Mouse (Mus musculus) layer of hippocampus, adult 8-10 months (tissue): Measurements from ENCODE around the gene Cacna1d. TPM values are rescaled to one million over a fixed set of nuclear protein-coding genes. Genes with fewer than 3 reads are reported as not detected.
A peak's percentile ranks its signal among the peaks of the same experiment; 100 is the strongest.

Experiments
- DNase-seq, 2 experiments: peaks; one replicate each; pipeline ENCODE4 v3.0.0; 2022; ENCODE audit warnings: low spot score in 2 of 2
- total RNA-seq, 4 experiments: library from RNA; stranded (reverse); gene quantifications; 2 replicates each; pipeline ENCODE4 v1.2.4; 2022

The Cacna1d gene
- 10 to 100 TPM; 42.2 to 55.3 (median 50.8) TPM for total RNA-seq

DNA sequence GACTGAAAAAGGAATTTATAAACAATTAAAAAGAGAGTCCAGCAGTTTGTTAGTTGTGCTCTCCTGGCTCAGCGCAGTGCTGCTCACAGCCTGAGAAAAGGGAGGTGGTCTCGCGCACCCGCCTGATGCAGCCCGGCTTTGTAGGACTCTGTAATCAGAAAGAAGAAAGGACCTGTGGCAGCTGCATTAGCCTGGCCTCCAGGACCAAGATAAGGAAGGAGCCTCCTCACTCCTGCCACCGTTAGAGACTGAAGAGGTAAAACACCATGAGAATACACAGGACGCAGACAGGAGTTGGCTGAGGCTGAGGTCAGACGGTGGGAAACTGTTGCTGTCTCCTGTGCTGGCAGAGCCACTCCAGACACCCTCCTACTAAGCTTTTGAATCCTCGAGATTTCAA is at the start of gene Cacna1d:
Gene Cacna1d, minus strand, starts transcription at position 114 of the 400 bp plus-strand sequence.
- no peak for DNase-seq

- DNase-seq = no peak
Observed at GRCm38 (mm10) chr14:30533780-30534450, 42.7 kb upstream of the Cacna1d start.

- DNase-seq = no peak
Observed at GRCm38 (mm10) chr14:30531896-30532295, 40.6 kb upstream of the Cacna1d start.

DNA sequence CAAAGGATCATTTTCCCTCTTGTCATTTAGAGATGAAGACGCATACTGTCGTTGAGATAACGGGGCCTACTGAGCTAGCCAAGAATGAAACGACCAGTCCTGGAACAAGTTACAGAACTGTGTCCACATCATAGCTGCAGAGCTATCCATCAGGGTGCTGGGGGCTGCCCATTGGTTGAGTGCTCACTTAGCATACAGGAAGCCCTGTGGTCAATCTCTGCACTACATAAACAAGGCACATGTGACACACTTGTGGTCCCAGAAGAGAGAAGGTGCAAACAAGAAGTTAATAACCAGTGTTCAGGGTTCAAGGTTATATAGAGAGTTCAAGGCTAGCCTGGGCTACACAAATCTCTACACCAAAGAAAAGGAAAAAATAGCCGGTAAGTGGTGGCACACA is 40.2 kb upstream of the Cacna1d start:
- no peak for DNase-seq

DNA sequence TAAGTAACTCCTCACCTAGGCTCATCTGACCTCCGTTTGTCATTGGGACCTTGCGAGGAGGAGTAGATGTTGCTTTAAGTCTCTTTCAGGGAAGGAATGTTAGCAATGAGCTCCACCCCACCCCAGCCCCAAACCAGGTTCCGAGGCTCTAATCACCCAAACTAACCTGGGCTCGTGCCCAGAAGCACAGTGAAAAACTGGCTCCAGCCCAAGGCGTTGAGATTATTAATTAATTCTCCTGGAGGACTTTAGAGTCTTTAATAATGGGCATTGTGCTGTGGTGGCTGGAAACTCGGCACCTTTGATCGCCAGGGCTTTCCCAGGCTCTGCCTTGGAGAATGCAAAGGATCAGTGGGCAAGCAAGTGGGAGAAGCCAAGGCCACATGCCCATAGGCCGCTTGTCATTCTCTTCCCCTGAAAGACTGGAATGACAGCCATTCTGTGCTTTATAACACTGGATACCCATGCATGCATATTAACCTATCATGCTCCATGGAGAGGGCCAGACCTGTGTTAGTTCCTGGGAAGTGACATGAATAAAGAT is 39.5 kb upstream of the Cacna1d start:
- DNase-seq = no peak

GRCm38 (mm10) chr14:30529454-30529853 is 38.2 kb upstream of the Cacna1d start:
- DNase-seq = no peak

GRCm38 (mm10) chr14:30528961-30529360 is 37.7 kb upstream of the Cacna1d start:
- no peak for DNase-seq

- DNase-seq = no peak
Observed at GRCm38 (mm10) chr14:30528392-30528791, 37.1 kb upstream of the Cacna1d start.

- peak; percentile 43 to 47 for DNase-seq
Observed at GRCm38 (mm10) chr14:30523356-30523755, 32.1 kb upstream of the Cacna1d start.

DNA sequence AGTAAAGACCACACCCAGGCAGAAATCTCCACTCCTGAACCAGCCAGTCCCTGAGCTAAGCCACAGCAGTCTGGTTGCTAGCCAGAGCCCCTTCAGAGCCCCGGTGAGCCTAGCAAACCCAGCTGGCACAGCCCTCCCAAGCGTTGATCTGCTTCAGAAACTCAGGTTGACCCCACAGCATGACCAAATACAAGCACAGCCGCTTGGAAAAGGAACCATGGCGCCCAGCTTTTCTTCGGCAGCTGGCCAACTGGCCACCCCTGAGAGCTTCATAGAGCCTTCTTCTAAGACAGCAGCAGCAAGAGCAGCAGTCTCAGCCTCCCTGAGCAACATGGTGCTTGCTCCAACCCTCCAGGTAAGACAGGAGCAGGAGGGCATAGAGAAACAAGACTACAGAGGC is 28.1 kb upstream of the Cacna1d start:
- no peak for DNase-seq

GRCm38 (mm10) chr14:30515931-30516723 is 24.9 kb upstream of the Cacna1d start:
- DNase-seq = no peak

DNA sequence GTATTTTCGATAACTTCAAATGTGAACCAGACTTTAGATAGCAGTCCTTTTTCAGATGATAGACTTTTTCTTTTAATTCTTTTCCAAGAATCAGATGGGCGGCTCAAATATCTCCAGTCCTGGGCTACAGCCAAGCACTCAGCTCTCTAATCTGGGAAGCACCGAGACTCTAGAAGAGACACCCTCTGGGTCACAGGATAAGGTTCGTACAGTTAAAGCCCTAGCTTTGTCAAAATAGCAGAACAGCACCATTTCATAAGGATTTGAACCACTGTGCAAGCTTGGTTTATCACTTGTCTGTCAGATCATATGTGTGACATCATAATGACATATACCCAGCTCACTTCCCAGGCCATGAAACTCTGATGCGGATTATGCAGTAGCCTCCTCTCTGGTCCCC is 21.6 kb upstream of the Cacna1d start:
- no peak for DNase-seq

GRCm38 (mm10) chr14:30510214-30510763 is 19.0 kb upstream of the Cacna1d start:
- DNase-seq = no peak

DNA sequence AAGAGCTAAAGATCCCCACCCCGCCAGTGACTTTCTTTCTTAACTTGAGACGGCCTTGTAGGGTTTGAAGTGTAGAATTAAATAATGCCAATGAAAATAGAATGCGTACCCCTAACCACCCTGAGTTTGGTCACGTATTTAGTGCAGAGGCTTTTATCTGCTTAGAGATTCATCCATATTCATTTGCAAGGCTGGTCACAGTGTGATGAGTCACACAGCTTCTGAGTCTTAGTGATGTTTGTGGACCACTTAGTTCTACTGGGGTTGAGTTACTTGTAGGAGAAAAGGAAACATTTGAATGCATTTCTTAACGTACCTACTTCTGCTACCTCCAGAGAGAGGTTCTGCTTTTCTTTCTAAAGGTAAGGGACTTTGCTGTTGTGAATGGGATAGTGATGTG is 13.7 kb upstream of the Cacna1d start:
- no peak for DNase-seq

GRCm38 (mm10) chr14:30498202-30498601 is 6.9 kb upstream of the Cacna1d start:
- DNase-seq = no peak

GRCm38 (mm10) chr14:30494998-30495397 is 3.7 kb upstream of the Cacna1d start:
- no peak for DNase-seq

GRCm38 (mm10) chr14:30493276-30493675 is 2.0 kb upstream of the Cacna1d start:
- no peak for DNase-seq

DNA sequence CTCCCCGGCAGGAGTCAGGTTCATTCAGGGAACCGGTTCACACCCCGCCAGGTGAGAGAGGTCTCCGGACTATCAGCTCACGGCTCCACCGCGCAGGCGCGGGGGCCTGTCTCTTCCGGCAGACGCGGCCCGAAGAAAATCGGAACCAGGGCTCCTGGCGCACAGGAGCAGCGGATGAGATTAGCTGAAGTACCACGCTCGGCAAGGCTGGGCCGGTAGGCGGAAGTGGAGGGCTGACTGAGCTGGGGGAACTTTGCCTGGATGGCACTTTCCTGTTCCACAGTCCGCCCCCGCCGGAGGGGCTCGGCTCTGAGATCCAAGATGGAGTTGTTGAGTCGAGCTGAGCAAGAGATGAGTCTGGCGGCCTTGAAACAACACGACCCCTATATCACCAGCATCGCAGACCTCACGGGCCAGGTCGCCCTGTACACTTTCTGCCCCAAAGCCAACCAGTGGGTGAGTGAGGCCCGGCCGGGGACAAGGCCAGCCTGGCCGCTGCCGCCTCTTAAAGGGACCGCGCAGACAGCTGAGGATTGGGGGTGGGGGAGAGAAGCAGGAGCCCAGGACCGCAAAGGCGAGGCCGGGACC is 11.8 kb downstream of the Cacna1d start, which contains the start of gene Dcp1a:
Gene Dcp1a, plus strand, starts transcription at position 175 of the 588 bp plus-strand sequence.
- DNase-seq = peak; percentile 95 to 97

GRCm38 (mm10) chr14:30474416-30474815 is 16.8 kb downstream of the Cacna1d start:
- DNase-seq = no peak

DNA sequence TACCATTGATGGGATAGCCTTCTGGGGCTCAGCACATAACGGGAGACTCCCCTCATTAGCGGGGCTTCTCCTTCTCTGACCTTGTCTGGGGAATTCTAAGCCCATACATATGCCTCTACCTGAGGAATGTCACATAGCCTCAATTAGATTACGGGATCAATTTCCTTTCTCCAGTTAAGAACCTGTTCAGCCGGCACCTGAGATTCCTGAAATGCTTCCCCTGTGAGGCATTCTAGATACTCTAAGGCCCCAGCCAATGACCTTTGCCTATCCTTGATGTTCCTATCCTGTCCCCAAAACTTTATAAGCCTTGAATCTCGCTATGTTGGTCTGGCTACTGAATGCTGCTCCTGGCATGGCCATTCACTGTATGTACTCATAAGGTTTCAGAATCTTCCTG is 17.6 kb downstream of the Cacna1d start:
- DNase-seq = no peak

DNA sequence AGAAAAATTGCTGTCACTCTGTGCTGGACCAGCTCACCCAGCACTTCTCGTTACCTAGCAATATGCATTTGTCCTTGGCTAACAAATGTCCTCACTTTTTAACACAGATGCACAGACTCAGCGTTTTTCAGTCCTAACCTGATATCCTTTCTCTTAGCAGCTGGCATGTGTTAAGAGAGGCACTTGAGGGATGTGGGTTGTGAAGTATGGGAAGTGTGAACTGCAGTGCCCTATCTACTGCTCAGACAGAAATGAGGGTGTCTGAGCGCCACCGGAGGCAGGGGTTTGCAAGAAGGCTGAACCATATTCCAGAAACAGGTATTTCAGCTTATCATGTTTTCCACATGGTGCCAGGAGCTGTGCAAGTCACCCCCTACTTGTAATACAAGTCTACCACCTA is 27.9 kb downstream of the Cacna1d start:
- DNase-seq = no peak
